Mouse (Mus musculus): Measurements from ENCODE around the gene Abcb1b.
"Not testable (repeated sequence)": the region's sequence is repeated elsewhere in the genome, so short reads cannot be mapped to it uniquely, and the experiment has no call there.

DNA sequence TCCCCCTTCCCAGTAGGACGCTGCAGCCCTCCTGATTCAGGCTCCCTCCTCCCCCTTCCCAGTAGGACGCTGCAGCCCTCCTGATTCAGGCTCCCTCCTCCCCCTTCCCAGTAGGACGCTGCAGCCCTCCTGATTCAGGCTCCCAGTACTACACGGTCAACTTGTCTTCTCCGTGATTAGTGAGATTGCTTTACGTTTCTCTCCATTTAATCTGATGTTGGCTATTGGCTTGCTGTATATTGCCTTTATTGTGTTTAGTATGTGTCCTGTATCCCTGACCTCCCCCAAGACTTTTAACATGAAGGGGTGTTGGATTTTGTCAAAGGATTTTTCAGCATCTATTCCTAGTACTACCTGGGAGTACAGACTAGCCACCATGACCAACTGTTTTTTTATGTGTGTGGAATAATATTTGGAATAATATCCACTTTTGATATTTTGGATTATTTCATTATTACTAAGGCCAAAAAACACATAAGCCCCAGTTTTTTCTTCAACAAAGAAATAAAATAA lies 22.7 kb downstream of the Abcb1b start:
- TF ChIP-seq CTCF (IDR thresholded peaks at IDR 0.05; ENCODE audit: low read depth, low read length); POLR2A (IDR thresholded peaks at IDR 0.05; ENCODE audit: extremely low read depth, insufficient read depth, low read length): not testable (repeated sequence)
